Mouse (Mus musculus): ENCODE results near the gene Auh.

The Auh gene

DNA sequence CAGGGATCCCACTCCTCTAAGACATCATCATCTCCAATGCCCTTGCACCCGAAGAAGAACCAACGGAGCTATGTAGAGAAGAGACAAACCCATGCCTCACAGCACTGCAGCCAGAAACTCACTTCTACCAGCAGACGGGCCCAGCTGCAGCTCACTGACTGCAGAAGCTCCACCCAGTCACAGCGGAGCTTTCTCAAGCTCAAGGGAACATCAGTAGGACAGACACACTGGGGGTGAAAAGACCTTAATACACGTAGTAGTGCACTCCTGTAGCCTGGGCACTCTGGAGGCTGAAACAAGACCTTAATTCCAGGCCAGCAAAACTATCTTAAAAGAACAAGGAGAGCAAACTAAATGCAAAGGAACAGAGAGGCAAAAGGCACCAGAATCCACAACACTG is 5.0 kb downstream of the Auh start:
- no peak for DNase-seq (ENCODE audit: low read depth, low spot score)

DNA sequence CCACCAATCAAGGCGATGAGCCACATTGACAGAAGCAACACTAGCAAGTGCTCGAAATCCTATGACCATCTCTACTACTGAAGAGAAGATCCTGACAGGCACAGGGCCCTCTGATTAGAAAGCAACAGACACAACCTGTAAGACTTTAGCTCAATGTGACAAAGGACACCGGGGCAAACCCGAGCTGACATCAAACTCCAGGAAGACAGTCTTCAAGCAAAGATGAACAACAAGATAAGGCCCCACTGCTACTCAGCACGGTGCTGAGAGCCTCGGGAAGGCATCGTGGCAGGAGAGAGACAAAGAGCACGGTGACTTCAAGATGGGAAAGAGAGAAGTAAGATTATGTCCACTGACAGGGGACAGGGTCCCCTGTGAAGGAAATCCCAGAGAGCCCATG is 7.5 kb downstream of the Auh start:
- DNase-seq (ENCODE audit: low read depth, low spot score): no peak

DNA sequence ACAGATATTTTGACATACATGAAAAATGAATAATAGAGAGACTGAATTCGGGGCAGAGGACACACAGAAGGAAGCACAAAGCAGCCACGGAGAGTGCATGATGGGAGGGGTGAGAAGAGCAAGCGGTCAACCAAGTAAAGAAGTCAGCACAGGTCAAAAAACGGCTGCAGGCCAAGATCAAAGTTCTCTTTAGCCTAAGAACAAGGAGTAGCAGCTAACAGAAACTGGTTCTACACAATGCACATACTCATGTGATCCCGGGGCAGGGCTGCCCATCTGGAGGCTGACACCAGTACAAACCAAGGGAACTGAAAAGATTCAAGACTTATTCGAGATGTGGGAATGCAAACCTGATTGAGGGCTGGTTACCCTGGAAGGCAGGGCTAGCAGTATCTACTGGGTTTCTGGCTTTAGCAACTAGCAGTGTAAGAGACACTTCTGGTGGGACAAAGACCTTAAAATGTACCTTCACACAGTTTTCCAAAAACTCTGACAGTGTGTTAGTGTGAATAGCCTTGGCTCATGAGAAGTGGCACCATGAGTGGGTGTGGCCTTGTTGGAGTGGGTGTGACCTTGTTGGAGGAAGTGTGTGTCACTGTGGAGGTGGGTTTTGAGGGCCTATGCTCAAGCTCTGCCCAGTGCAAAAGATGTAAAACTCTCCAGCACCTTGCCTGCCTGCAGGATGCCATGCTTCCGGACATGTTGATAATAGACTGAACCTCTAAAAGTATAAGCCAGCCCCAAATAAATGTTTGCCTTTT is 8.2 kb downstream of the Auh start:
- DNase-seq (ENCODE audit: low read depth, low spot score): no peak

DNA sequence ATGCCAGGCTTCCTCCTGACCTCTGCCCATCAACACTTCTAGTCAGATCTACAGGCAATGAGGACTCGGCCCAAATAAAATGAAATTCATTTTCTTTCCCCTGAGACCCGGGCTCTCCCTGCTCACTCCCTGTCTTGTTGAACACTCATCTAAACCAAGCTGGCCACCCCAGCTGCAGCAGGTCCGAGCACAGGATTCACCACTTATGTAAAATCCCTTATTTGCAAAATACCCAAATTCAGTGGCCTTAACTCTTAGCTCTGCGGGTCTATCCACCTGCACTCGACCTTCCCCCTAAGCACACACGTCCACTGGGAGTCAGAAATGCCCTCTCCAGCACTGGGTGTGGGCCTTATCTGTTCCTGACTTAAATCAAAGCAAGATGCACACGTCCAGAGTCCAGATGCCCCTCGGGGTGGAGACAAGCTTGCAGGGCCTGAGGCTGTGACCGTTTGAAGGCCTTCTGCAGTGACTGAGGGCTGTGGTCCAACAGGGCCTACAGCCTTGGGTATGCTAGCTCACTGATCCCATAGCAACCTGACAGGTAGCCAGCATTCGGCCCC is 9.6 kb downstream of the Auh start:
- DNase-seq (ENCODE audit: low read depth, low spot score): no peak

DNA sequence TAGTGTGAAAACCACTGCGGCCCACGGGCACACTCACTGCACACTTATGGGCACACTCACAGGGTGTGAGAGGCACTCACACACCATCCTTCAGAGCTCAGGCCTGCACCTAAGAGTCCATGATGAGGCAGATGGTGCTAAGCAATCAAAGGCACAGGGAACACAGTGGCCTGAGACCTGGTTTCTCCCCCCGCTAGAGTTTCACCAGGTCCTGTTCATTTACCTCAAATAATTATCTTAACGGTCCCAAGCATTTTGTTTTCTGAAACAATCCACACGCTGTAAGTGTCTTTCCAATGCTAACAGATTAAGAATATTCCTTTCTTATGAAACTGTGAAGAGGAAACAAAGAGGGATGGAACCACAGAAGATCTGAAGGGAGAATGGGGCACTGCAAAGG is 11.1 kb downstream of the Auh start:
- no peak for DNase-seq (ENCODE audit: low read depth, low spot score)

DNA sequence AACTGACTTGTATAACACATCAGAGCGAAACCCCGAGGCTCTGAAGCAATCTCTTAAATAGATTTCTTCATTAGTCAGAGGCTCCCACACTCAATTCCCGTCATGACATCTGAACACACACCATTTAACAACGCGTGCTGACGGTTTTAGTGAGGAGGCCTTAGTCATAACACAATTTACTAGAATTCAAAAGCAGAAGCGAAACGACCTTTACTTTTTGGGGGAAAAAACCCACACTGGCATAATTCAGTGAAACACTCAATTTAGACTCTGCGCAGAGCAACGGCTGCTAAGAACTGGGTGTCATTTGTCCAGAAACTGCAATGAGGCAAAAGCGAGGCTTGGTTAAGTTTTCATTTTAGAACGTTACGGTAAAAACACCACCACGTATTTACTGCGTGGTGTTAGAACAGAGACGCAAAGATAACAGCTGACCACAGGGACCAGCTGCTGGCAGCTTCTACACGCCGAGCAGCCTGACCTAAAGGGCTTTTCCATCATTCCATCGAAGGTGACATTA is 14.8 kb downstream of the Auh start:
- DNase-seq (ENCODE audit: low read depth, low spot score): no peak

DNA sequence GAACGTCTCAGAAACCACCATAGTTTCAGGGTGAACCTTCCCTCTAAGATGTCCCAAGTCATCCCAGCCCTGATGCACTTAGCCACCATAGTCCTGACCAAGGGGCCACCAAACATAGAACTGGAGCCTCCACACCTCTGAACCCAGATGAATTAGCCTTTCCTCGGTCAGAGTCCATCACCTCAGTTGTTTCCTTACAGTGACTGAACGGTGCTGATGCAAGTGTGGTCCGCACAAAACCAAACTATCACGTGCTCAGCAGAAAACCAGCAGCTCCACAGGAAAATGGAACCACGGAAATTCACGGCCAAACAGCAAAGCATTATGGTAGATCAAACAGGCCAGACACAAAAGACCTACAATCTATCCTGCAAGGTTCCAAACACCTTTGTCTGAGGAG is 15.6 kb downstream of the Auh start:
- DNase-seq (ENCODE audit: low read depth, low spot score): no peak

DNA sequence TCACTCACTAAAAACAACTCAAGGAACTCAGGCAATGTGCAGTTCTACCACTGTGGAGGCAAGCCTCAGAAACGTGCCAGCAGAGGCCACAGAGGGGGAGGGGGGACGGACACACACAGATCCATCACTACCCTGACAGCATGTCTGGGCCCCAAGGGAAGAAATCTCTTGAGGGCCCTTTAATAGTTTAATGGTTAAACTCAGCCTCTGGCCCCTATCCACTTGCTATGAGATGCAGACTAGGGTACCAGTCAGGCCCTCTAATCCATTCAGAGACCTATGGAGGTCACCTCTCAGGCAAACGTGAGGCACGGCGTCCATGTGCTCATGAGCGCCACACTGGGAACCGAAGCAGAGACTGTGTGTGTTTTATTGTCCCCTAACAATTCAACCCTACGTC is 17.0 kb downstream of the Auh start:
- no peak for DNase-seq (ENCODE audit: low read depth, low spot score)

DNA sequence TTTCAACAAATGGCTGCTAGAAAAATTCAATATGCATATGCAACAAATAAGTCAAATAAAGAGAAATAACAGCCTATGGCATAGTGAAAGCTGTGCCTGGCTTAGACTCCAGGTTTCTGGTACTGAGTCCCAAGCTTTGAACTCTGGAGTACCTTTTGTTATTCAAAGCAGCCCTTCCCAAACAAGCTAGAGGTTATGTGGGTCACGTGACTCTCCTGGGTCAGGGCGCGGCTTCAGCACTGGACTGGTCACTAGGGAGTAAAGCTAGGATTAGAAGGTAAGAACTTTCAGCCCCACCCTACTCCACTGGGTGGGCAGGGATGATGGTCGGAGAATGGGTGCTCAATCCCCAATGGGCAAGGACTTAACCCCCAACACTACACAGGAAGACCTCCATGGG is 18.2 kb downstream of the Auh start:
- DNase-seq (ENCODE audit: low read depth, low spot score): no peak

DNA sequence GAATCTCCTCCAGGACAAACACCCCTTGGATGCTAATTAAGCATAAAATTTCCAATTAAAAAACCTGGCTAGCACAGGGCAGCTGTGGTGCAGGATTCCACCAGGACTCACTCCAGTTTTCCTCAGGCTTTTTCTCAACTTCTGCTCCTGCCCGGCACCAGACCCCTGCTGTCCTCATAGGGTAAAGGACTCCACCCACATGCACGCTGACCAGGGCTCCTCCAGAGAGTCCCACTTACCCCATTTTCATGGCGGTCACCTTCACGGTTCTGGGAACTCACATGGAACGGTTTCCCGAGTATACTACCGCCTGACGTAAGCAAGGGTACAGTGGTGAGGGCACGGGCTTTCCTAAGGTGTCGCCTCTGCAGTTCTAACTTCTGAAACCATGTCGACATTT is 23.2 kb downstream of the Auh start:
- DNase-seq (ENCODE audit: low read depth, low spot score): no peak

DNA sequence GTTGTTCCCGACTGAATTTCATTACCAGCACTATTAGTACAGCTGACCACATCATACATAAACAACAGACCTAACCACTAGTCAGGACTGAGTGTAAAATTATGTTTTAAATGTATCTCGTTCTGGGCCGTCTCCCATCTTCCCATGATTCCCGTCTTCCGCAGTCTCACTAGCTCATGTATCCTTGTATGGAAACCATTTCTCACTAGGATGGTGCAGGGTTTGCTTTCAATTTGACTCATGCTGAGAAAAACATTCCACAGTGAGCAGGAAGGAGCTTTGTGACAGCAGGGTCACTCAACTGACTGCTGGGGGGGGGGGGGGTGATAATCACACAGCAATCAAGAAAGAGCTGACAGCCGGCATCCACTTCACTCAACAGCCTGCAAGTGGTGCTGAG is 25.3 kb downstream of the Auh start:
- DNase-seq (ENCODE audit: low read depth, low spot score): no peak

DNA sequence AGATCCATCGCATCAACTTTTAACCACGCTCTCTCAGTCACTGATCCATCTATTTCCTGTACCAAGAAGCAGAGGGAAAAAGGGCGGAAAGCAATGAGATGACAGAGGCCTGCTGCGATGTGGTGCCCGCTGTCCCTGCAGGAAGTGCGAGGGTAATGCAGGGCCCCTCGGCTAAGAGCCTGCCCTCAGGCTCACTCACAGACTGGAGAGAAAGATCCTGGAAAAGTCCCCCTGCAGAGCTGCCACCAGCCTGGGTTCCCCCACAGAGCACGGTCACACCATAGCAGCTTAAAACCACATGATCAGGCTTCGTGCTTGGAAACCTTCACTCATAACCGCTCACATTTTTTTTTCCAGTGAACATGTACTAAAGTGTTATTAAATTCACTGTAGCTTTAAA is 25.7 kb downstream of the Auh start:
- DNase-seq (ENCODE audit: low read depth, low spot score): no peak

DNA sequence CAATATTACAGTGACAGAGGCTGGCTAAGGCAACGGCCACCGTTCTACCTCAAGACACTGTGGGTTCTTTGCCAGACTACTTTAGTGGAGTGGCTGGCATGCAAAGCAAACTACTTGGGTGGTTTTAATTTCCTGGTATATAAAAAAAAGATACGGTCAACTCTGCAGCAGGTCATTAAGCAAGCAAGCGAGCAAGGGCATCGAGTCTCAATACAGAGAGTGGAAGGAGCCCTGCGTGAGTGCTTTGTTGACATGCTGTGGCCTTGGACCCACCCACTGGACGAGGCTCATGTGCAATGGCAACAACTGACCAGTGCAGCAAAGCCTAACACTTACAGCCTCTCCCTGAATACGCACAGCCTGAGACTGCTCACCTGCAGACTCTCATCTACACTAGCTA is 27.0 kb downstream of the Auh start:
- no peak for DNase-seq (ENCODE audit: low read depth, low spot score)

DNA sequence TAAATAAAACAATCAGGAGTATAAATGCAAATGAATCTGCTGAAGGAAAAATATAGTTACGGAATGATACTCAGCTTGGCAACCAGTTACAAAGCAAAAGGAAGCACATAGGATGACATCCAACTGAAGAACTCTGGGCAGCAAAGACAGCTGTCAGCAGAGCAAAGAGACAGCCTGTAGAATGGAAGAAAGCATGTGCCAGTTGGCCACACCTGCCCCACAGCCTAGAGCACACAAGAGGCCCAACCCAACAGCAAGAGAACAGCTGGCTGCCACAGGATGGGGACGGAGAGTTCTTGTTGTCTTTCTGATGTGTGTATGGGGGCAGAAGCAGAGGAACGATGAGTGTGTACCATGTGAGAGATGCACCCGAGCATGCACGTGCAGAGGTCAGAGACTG is 29.8 kb downstream of the Auh start:
- no peak for DNase-seq (ENCODE audit: low read depth, low spot score)

DNA sequence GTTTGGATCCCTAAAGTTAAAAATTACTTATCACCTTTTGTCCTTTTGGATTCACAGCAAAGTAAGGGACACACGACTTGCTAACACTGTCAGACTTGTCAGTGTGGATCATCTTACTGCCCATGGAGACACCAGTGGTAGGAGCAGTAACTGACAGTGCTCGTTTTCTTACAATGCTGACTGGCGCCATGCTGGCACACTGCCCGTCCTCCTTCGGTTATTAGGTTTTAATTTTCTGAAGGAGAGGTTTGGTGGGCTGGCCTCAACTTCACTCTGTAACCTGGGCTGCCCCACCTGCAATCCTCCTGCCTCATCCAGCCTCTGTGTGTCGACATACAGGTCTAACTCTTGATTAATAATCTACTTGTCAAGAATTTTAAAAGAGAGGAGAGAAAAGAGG is 31.7 kb downstream of the Auh start:
- DNase-seq (ENCODE audit: low read depth, low spot score): no peak

DNA sequence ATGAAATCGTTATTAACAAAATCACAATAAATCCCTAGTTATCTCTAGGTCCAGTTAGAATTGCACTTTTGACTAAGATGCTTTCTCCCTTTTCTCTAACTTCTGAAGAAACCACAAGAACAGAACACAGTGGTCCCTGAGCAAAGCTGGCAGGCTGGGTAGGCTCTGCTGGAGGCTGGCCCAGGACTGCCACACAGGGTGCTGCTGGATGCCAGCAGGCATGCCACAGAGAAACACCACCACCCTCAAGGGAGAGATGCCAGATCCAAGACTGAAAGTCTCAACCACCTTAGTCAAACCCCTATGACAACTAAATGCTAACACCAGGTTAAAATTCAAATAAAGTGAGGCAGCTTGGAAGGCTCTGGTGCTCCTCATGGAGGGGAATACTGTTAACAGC is 36.7 kb downstream of the Auh start:
- DNase-seq (ENCODE audit: low read depth, low spot score): no peak

DNA sequence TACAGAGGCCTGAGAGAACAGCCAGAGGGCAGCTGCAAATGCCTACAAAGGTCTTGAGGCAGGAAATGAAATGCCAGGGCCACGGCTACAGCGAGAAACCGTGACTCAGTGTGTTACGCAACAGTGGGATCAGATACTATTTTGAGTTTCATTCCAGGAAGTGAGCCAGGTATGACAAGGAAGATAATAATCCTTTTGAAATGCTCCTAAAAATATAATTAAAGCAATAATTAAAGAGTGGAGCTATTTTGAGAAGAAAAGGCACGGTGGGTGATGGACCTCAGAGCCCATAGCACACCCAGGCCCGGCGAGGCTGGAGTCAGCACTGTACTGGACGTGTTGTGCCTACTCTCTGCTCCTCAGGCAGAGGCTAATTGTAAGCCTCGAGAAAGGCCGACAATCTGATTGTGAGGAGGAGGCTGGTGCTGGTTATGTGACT is 37.4 kb downstream of the Auh start:
- DNase-seq (ENCODE audit: low read depth, low spot score): no peak

DNA sequence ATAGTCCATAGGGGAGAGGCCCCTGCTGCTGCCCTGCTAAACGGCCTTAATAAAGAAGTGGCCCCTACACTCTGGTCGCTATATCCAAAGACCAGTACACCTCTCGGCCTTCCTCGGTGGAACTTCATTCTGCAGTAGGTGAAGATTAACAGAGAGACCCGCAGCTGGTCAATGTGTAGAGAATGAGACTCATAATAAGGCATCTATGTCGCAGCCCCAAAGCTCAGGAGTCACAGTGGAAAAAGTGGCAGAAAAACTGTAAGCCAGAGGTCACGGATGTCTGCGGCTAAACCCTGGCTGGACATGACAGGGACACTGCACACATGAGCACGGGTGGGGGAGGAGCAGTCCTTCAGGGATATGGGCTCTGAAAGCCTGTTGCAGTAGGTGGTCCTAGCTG is 39.2 kb downstream of the Auh start:
- no peak for DNase-seq (ENCODE audit: low read depth, low spot score)

DNA sequence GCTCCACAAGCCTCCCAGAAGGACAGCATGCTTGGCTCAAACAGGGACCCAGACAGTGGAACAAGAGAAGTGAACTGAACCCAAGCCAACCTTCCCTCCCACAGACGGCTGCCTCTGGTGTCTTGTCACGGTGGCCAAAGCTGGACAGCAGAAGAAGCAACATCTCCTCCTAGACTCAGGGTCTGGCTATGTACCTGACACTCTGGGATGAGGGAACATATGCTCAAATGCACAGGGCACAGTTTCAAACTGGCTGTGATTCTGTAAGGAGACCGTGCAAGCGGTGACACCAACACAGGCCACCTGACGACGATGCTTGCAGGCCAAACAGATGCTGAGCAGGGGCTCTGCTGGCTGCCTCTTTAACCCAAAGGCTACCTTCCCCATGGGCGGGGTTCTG is 42.7 kb downstream of the Auh start:
- no peak for DNase-seq (ENCODE audit: low read depth, low spot score)

DNA sequence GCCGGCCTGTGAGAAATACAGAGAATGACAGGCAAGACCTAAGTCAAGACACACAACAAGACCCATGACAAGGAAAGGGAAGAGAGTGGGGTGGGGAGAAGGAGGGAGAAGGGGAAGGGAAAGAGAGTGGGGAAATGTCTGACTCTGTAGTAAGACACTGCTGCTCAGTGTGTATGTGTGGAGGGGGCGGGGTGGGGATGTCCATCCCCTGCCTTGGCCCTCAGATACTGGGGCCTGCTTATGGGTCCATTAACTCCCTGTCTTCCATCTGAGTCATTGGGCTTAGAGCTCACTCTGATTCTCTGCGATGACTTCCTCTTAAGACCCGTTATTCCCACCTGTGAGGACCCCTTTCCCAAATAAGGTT is 45.5 kb downstream of the Auh start:
- DNase-seq (ENCODE audit: low read depth, low spot score): no peak

DNA sequence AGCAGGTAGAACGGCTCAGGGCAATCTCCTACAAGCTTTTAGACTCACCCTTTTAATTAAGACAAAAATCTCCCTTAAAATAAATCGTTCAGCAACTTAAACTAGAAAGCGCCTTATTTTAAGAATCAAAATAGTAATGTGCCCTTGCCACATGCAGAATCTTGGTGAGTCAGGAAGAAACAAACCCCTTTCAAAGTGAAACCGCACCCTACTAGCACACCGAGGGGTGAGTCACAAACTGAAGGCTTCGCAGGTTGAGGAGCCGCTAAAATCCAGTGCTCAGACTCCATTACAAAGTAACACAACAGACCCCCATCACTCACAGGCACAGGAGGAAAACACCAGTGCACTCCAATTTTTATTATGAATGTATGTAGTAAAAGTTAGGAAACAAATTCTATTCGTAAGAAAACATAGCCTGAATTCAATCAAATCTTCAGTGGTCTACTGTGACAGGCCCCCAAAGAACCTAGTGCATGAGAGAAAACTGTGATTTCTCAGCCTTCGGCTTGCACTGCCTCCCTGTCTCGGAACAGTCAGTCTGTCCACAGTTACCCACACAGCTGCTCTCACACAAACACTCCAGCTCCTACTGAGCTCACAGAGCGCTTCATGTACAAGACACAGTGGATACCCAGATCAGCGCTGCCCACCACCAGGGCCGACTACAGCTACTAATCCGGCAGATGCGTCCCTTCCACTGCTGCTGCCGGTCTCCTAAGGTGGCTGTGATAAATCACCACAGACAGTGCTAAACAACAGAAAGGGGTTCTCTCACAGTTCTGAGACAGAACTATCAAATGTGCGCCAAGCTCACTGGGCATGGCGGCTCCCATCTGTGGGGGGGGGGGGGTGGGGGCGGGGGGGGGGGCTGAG is 46.2 kb downstream of the Auh start:
- no peak for DNase-seq (ENCODE audit: low read depth, low spot score)

DNA sequence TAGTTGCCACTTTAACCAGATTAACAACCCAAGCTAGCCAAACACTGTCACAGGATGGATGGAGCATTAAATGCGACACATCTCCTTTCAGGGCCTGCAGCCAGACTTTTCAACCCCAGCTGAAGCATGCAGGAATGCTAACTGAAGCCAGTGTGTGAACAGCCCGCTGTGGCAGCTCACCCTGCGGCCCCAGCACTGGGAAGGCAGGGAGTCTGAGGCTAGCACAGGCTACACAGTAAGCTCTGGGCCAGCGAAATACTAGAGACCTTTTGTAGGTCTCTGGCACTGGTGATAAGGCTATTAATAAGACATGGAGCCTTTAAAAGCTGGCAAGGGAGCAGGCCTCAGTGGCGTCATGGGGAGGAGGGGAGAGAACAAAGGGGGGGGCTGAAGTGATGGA is 49.1 kb downstream of the Auh start:
- no peak for DNase-seq (ENCODE audit: low read depth, low spot score)

DNA sequence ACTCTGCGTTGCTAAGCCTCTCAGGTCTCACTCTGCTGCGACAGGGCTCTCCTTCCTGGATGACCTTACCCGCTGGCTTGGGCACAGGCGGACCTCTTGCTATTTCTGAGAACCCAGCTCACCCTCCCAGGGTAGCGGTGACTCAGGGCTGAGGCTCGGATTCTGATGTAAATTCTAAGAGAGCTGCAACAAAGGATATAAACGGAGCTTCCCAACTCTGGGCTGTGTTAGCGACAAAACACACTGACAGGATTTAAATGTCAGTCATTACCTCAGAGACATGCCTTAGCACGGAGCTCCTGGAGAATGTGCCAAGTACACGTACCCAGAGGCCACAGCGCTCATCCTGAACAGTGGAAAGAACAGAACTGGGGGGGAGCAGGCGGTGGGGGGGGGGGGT is 49.6 kb downstream of the Auh start:
- DNase-seq (ENCODE audit: low read depth, low spot score): no peak
